Mouse (Mus musculus): ENCODE data around the gene Acsbg1.
A peak's percentile ranks its signal among the peaks of the same experiment; 100 is the strongest.

Acsbg1 gene

DNA sequence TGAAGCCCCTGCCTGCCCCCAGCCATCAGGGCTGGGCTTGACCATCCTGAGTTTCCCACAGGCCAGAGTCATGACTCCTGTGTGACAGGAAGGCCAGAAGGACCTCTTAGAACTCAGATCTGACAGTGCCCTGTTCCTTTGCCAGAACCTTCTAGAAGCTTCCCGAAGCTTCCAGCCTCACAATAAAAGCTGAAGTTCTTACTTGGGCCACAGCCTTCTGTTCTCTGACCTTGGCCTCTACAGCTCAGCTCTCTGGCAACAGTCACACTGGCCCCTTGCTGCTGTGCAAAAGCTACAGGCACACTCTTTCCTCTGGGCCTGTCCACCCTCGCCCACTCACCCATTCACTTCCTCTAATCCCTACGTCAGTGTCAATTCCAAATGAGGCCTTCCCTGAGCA lies 10.3 kb upstream of the Acsbg1 start:
- DNase-seq (ENCODE audit: low read depth, low spot score) = no peak

DNA sequence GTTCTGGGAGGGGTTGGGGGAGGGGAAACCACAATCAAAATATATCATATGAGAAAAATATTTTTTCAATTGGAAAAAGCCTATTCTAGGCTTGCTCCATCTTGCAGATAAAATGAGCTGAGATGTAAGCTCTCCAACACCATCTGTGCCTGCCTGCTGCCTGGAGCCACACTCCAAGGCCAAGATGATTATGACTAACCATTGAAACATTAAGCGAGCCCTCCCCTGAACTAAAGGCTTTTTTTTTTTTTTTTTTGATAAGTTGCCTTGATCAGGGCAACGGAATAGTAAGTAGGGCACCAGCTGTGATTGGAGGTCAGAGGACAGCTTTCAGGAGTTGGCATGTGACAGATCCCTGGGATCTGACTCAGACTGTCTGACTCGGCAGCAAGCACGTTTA lies 6.8 kb upstream of the Acsbg1 start:
- no peak for DNase-seq (ENCODE audit: low read depth, low spot score)

DNA sequence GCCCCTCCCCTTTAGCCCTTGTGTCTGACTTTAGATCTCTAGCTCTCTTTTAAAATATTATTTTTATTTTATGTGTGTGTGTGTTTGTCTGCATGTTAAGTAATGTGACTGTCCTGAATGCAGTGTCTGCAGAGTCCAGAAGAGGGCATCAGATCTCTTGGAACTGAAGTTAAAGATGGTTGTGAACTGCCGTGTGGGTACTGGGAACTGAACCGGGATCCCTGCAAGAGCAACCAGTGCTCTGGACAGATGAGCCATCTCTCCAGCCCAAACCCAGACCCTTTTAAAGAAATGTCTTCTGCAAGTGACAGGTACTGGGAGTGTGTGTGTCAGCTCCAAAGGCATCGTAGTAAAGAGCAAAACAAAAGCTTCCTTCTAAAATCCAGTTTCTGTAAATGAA lies 4.4 kb upstream of the Acsbg1 start:
- no peak for DNase-seq (ENCODE audit: low read depth, low spot score)

DNA sequence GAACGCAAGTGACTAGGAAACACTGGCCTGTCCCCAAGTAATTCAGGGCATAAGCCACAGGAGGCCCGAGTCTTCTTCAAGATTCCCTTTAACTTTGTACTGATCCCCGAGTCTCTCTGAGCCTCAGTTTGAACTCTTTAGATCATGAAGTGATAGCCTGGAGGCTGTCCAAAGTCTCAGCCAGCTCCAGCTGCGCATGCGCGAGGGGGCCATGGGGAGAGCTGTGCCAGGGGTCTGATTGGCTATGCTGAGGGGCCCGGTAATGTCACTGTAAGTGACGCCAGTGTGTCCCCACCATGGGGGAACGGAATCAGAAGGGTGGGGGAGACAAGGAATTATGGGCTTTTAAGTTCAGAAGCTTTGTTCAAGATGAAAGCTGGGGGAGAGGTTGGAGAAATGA lies 2.7 kb upstream of the Acsbg1 start:
- DNase-seq (ENCODE audit: low read depth, low spot score) = no peak

GRCm38 (mm10) chr9:54658773-54659172 lies 2.9 kb downstream of the Acsbg1 start:
- no peak for DNase-seq (ENCODE audit: low read depth, low spot score)

DNA sequence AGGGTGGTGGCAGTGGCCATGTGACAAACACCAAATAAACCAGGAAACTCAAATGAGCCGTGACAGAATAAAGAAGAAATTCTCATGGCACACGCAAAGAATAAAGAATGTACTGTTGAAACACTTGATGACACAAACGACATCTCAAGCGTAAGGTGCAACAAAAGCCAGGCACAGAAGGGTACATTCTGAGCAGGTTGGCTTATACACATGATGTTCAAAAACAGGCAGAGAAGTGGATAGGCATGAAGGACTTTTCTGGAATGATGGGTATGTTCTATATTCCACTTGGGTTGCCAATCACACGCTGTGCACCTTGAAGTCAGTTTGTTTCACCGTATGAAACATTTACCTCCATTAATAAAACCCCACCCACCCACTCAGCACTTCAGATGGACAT lies 5.3 kb downstream of the Acsbg1 start:
- no peak for DNase-seq (ENCODE audit: low read depth, low spot score)

GRCm38 (mm10) chr9:54655846-54656245 lies 5.8 kb downstream of the Acsbg1 start:
- no peak for DNase-seq (ENCODE audit: low read depth, low spot score)

GRCm38 (mm10) chr9:54652778-54653177 lies 8.9 kb downstream of the Acsbg1 start:
- no peak for DNase-seq (ENCODE audit: low read depth, low spot score)

DNA sequence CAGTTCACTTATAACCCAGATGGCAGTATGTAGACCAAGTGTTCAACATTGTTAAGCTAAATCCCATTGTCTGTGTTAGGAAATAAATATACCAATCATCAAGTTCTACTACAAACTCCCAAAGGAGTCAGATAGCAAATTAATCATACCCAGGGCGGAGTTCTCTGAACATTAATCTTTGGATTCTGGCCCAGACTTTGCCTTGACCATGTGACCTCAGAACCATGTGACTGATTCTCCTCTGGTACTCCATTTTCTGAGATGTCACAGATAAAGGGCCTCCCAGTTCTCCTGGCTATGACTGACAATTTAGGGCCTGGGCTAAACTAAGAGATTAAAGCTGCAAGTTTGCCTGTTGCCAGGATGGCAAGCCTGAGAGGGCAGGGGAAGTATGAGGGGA lies 12.3 kb downstream of the Acsbg1 start:
- no peak for DNase-seq (ENCODE audit: low read depth, low spot score)

DNA sequence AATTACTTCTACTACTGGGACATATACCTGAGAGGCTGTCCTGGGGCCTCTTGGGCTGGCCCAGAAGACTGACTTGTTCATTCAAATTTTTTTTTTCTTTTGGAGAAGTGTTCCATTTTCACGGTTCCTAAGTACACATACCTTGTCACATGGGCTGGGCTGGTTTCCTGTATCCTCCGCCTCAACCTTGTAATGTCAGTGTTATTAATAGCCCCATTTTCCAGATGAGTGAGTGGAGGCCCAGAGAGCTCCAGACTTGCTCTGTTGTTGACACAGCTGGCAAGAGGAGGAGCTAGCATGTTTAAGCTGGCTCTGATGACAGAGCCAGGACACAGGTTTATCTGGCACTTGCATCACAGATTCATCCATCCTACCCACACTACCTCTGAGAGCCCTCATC lies 14.2 kb downstream of the Acsbg1 start:
- DNase-seq (ENCODE audit: low read depth, low spot score) = no peak

DNA sequence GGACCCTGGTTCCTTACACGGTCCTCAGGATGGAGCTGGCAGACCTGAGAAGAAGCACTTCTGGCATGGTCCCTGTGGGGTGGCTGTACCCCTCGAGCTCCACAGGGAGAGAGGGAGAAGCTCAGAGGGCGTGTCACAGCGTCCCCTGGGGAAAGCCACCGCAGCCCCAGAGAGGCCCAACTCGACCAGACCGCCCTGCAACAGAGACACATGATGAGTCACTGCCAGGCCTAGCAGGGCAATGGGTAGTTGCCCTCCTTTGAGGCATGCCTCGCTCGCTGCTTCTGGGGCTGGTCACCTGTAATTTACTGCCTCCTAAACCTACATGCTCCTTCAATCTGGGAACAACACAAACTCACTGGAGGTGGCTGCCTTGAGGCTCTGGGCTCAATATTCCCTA lies 15.4 kb downstream of the Acsbg1 start:
- DNase-seq (ENCODE audit: low read depth, low spot score) = no peak

DNA sequence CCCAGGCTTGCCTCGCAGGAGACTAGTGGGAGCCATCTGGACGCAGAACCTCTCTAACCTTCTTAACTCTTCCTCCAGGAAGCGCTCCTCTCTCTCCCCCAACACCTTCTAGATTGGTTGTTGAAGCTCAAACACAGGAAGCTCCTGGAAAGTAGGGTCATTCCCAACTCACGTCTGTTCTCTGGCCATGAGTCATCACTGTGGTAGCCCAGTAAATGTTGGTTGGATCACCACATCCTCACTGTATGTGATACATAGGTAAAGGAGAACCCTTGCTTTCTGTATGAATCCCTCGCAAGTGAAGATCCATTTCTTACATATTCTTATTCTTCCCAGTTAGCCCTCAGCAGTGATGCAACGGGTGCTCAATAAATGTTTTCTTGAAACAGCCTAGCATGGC lies 16.1 kb downstream of the Acsbg1 start:
- no peak for DNase-seq (ENCODE audit: low read depth, low spot score)

- no peak for DNase-seq (ENCODE audit: low read depth, low spot score)
Measured at GRCm38 (mm10) chr9:54643179-54643578, 18.5 kb downstream of the Acsbg1 start.

GRCm38 (mm10) chr9:54642556-54642955 lies 19.1 kb downstream of the Acsbg1 start:
- peak; percentile 52 for DNase-seq (ENCODE audit: low read depth, low spot score)

DNA sequence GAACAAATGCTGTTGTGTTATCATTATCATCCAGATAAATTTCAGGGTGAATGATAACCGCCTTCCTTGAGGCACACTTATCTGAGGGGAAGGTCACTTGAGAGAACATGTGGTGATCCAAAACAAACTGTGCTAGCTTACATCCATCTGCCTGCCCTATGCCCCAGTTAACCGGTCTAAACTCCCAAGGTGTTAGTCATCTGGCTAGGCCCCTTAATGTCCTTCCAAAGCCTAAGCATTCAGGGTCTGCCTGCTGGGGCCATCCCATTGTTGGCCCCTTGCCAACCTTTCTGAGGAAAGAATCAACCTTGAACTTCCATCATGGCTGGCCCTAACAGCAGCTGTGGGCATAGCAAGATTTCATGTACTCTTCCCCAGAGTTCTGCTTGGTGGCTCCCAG lies 19.5 kb downstream of the Acsbg1 start:
- DNase-seq (ENCODE audit: low read depth, low spot score) = no peak

- DNase-seq (ENCODE audit: low read depth, low spot score) = no peak
Measured at GRCm38 (mm10) chr9:54641548-54641947, 20.1 kb downstream of the Acsbg1 start.

DNA sequence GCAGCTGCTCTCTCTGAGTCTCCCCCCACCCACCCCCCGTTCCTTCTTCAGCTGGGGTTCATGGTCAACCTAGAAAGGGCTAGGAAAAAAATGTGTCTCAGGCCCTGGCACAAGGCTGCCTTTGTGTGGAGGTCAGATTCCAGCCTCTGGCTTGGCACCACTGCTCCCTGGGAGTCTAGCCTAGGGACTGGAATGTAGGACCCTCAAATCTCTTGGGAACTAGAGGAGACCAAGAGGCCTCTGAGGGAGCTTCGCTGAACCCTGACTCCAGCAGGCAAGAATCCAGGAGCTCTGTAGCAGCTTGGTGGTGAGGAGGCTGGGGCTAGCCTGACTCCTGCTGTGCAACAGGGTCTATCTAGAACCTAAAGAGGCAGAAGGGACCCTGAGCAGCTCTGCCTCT lies 22.5 kb downstream of the Acsbg1 start:
- no peak for DNase-seq (ENCODE audit: low read depth, low spot score)

GRCm38 (mm10) chr9:54637510-54638314 lies 24.0 kb downstream of the Acsbg1 start:
- no peak for DNase-seq (ENCODE audit: low read depth, low spot score)

DNA sequence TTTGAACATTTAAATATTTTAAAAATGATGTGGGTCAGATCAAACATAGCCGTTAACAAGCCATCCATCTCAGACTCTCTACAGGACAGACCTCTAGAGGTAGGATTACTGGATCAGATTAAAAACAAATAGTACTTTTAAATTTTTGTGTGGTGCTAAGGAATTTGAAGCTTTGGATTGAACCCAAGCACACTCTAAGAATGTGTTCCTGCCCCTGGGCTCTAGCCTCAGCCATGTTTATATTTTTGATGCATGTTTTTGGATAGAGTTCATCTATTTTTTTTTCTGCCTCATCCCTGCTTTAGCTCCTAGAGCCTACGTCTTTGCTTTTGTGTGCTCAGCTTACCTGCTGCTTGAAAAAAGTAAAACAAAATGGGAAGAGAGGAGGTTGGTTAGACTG lies 28.3 kb downstream of the Acsbg1 start:
- no peak for DNase-seq (ENCODE audit: low read depth, low spot score)

GRCm38 (mm10) chr9:54630905-54631304 lies 30.8 kb downstream of the Acsbg1 start:
- DNase-seq (ENCODE audit: low read depth, low spot score) = peak; percentile 19

DNA sequence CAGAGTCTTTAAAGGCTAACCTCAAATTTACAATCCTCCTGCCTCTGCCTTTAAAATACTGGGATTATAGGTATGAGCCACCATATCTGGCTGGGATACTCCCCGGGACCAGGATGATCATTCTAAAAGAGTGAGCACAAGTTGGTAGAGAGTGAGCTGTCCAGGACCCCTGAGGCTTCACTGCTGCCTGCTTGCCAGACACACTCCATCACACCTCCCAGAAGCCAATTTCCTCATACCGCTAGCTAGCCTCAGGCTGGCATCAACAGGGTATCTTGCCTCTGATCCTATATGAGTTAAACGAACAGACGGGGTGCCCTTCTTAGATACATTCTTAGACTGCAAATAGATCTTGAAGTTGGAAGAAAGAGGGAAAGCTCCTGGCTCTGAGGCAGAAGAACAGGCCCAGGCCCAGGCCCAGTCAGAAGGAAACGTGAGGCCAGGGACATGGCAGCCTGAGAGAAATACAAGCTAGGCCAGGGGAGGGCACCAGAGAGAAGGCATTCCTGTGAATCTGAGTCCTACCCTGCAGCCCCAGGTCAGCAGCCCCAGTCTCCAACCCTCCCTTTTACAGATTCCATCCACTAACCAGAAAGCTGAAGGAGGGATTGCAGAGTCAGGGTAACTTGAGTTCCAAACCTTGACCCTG lies 31.9 kb downstream of the Acsbg1 start:
- no peak for DNase-seq (ENCODE audit: low read depth, low spot score)

GRCm38 (mm10) chr9:54628752-54629151 lies 32.9 kb downstream of the Acsbg1 start:
- DNase-seq (ENCODE audit: low read depth, low spot score) = no peak

GRCm38 (mm10) chr9:54627240-54627639 lies 34.4 kb downstream of the Acsbg1 start:
- DNase-seq (ENCODE audit: low read depth, low spot score) = no peak

Data from A20 (cell line).